Mouse (Mus musculus): Measurements from ENCODE around the gene Fip1l1.

Fip1l1 gene

GRCm38 (mm10) chr5:74613491-74614151 lies 78.4 kb downstream of the Fip1l1 start:
- DNase-seq (ENCODE audit: extremely low spot score), result no peak

GRCm38 (mm10) chr5:74617816-74618572 lies 82.7 kb downstream of the Fip1l1 start:
- DNase-seq (ENCODE audit: extremely low spot score), result no peak

- DNase-seq (ENCODE audit: extremely low spot score), result no peak
Observed at GRCm38 (mm10) chr5:74618573-74619059, 83.4 kb downstream of the Fip1l1 start.

- DNase-seq (ENCODE audit: extremely low spot score), result no peak
Observed at GRCm38 (mm10) chr5:74621691-74622470, 86.6 kb downstream of the Fip1l1 start.

GRCm38 (mm10) chr5:74623316-74624000 lies 88.2 kb downstream of the Fip1l1 start:
- no peak for DNase-seq (ENCODE audit: extremely low spot score)

GRCm38 (mm10) chr5:74624385-74624784 lies 89.1 kb downstream of the Fip1l1 start:
- no peak for DNase-seq (ENCODE audit: extremely low spot score)

- no peak for DNase-seq (ENCODE audit: extremely low spot score)
Observed at GRCm38 (mm10) chr5:74628001-74628400, 92.8 kb downstream of the Fip1l1 start.

- DNase-seq (ENCODE audit: extremely low spot score), result no peak
Observed at GRCm38 (mm10) chr5:74632369-74633114, 97.3 kb downstream of the Fip1l1 start.

- DNase-seq (ENCODE audit: extremely low spot score), result no peak
Observed at GRCm38 (mm10) chr5:74633453-74633852, 98.2 kb downstream of the Fip1l1 start.

- no peak for DNase-seq (ENCODE audit: extremely low spot score)
Observed at GRCm38 (mm10) chr5:74634391-74634790, 99.1 kb downstream of the Fip1l1 start.

- no peak for DNase-seq (ENCODE audit: extremely low spot score)
Observed at GRCm38 (mm10) chr5:74639516-74639915, 104.3 kb downstream of the Fip1l1 start.

GRCm38 (mm10) chr5:74640504-74640903 lies 105.3 kb downstream of the Fip1l1 start:
- DNase-seq (ENCODE audit: extremely low spot score), result no peak

GRCm38 (mm10) chr5:74641000-74641399 lies 105.8 kb downstream of the Fip1l1 start:
- DNase-seq (ENCODE audit: extremely low spot score), result no peak

- no peak for DNase-seq (ENCODE audit: extremely low spot score)
Observed at GRCm38 (mm10) chr5:74642291-74642690, 107.0 kb downstream of the Fip1l1 start.

- DNase-seq (ENCODE audit: extremely low spot score), result no peak
Observed at GRCm38 (mm10) chr5:74647584-74647984, 112.3 kb downstream of the Fip1l1 start.

- DNase-seq (ENCODE audit: extremely low spot score), result no peak
Observed at GRCm38 (mm10) chr5:74648216-74648615, 113.0 kb downstream of the Fip1l1 start.

Measured in embryo, embryonic 9.5 days (tissue).